Mouse (Mus musculus): Measurements from ENCODE around the gene Akap7. TPM values are rescaled to one million over a fixed set of nuclear protein-coding genes. Genes with fewer than 3 reads are reported as not detected.

Akap7 gene
- total RNA-seq, 1 experiment from 2014 or later: 86.1 TPM

DNA sequence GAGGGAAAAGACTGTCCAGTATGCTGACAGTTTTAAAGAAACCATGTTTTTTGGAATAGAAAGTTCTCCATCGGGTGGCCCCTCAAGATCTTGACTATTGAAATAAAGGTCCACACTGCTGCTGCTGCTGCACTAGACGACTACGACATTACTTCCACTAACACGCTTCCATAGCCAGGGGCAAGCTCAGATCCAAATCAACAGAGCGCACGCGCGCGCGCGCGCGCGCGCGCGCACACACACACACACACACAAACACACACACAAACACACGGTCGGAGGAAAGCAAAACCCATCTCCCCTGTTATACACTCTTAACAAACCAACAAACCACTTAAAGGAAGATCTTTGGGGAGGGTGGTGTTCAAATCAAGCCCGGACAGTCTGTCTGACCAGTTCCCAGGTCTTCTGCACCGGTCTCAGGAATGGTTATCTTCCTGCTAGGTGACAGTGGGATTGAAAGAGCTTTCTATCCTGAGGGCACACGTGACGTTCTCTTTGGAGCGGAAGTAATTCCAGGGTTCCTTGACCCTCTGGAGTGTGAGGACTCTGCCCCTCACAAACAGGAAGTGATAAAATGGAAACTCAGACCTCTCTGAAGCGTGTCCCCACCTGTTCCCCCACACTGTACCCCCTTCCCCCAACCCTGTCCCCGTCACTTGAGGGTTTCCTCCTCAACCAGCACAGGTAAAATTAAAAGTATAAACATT, 32.9 kb downstream of the Akap7 start:
- no peak for ATAC-seq (replicated peaks in 1 of 2; ENCODE audit: insufficient read depth in 1 of 2, low FRiP score in 2 of 2, low TSS enrichment in 1 of 2, low read depth in 1 of 2, poor library complexity in 2 of 2, severe bottlenecking in 2 of 2)

GRCm38 (mm10) chr10:25273731-25274130, 33.9 kb downstream of the Akap7 start:
- no peak for ATAC-seq (replicated peaks in 1 of 2; ENCODE audit: insufficient read depth in 1 of 2, low FRiP score in 2 of 2, low TSS enrichment in 1 of 2, low read depth in 1 of 2, poor library complexity in 2 of 2, severe bottlenecking in 2 of 2)

DNA sequence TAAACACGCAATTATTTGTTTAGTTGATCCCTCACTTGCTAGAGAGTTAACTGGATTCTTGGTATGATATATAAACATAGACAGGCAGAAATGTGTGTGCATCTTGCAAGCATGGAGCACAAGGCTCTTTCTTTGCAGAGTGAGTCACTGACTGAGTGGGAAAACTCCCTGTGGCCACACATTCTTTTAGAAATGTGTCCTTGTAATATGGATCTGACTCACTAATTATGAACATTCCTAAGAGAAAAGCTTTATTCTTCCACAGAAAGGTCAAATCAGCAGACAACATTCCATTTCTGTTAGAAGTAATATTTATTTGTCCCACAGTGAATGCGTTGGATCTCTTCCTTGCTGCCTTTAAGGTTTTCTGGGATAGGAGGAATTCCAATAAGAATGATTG, 35.9 kb downstream of the Akap7 start:
- ATAC-seq (replicated peaks in 1 of 2; ENCODE audit: insufficient read depth in 1 of 2, low FRiP score in 2 of 2, low TSS enrichment in 1 of 2, low read depth in 1 of 2, poor library complexity in 2 of 2, severe bottlenecking in 2 of 2): no peak

DNA sequence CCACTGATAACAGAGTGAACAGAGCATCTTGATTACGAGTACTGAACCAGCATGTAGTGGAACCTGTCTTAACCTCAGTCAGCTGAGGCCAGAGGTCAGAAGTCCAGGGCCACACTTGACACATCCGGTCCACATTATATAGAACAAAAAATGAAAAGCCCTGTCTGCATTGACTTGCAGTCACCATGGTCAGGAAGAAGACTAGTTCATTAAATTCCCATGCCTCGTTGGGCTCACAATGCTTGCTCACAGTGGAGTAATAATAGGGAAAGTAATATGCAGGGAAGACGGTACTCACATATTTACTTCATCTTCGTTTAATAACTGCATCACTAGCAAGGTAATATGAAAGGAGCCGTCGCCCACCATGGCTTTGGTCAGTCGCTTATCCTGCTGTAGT, 36.5 kb downstream of the Akap7 start:
- ATAC-seq (replicated peaks in 1 of 2; ENCODE audit: insufficient read depth in 1 of 2, low FRiP score in 2 of 2, low TSS enrichment in 1 of 2, low read depth in 1 of 2, poor library complexity in 2 of 2, severe bottlenecking in 2 of 2): no peak

DNA sequence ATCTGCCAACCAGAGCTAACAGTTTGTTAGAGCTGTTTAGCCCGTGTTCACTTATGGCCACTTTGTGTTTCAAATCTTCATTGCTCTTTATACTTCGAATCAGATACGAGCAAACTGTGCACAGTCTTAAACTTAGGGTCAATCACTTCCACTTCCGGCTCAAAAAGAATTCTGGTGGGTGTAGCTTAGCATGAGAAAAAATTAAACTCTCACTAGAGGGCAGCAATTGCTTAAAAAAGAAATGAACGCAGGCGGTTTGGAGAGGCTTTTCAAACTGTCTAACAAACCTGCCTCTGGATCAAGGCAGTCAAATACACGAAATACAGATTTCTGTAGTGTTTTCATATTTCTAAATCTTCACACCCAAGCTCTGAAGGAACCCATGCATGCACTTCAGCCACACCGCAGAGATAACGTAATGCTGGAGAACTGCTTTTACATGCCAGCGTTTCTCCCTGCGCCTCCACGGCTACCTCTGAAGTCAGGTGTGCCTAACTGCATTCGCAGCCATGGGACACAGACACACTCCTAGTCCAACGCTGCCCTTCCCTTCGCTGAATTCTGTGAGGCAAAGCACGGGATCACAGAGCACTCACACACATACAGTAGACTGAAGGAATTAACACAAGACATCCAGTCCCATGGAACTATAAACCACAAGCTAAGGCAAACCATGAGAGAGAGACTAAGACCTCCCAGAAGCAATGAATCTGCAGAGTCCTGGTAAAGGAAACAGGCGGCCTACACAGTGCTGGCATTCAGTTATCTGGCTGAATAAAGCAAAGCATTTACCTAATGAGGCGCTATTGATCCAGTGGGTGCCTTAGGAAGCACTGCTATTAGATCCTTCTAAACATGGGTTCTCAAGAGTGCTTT, 39.0 kb downstream of the Akap7 start:
- peak; percentile 75 to 85 for ATAC-seq (replicated peaks in 1 of 2; ENCODE audit: insufficient read depth in 1 of 2, low FRiP score in 2 of 2, low TSS enrichment in 1 of 2, low read depth in 1 of 2, poor library complexity in 2 of 2, severe bottlenecking in 2 of 2)

GRCm38 (mm10) chr10:25261176-25261575, 46.5 kb downstream of the Akap7 start:
- ATAC-seq (replicated peaks in 1 of 2; ENCODE audit: insufficient read depth in 1 of 2, low FRiP score in 2 of 2, low TSS enrichment in 1 of 2, low read depth in 1 of 2, poor library complexity in 2 of 2, severe bottlenecking in 2 of 2): no peak

DNA sequence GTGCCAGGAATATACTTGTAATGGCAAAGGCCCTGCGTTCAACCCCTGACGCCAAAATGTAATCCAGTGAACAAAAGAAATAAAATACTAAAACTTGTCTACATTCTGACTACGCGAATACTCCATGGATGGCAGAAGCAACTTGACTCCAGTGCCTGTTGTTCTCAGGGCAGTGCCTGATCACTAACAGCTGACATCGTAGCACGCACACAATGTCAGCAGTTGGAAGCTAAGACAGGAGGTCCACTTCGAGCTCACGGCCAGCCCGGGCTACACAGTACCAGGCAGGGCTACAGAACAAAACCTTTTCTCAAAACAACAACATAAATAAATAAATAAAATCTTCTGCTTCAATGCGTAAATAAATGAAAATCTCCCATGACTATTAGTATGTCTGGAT, 46.9 kb downstream of the Akap7 start:
- no peak for ATAC-seq (replicated peaks in 1 of 2; ENCODE audit: insufficient read depth in 1 of 2, low FRiP score in 2 of 2, low TSS enrichment in 1 of 2, low read depth in 1 of 2, poor library complexity in 2 of 2, severe bottlenecking in 2 of 2)

DNA sequence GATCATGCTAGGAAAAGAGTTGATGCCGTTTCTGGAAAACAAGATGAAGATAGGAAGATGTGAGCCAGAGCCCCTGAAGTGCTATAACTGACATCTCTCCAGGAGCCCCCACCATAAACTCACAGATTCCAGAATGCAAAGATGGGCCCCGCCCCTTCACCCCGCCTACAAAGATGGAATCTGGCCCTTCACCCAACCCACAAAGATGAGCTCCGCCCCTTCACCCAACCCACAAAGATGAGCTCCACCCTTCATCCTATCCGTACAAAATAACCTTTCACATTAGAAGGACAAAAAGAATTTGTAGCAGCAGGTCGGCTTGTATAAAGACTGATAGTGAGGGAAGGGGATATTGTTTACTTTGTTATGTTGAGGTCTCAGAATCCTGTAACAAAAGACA, 49.5 kb downstream of the Akap7 start:
- no peak for ATAC-seq (replicated peaks in 1 of 2; ENCODE audit: insufficient read depth in 1 of 2, low FRiP score in 2 of 2, low TSS enrichment in 1 of 2, low read depth in 1 of 2, poor library complexity in 2 of 2, severe bottlenecking in 2 of 2)

GRCm38 (mm10) chr10:25257466-25257865, 50.2 kb downstream of the Akap7 start:
- no peak for ATAC-seq (replicated peaks in 1 of 2; ENCODE audit: insufficient read depth in 1 of 2, low FRiP score in 2 of 2, low TSS enrichment in 1 of 2, low read depth in 1 of 2, poor library complexity in 2 of 2, severe bottlenecking in 2 of 2)

- no peak for ATAC-seq (replicated peaks in 1 of 2; ENCODE audit: insufficient read depth in 1 of 2, low FRiP score in 2 of 2, low TSS enrichment in 1 of 2, low read depth in 1 of 2, poor library complexity in 2 of 2, severe bottlenecking in 2 of 2)
These were observed 54.2 kb downstream of the Akap7 start for GRCm38 (mm10) chr10:25253474-25253873.

DNA sequence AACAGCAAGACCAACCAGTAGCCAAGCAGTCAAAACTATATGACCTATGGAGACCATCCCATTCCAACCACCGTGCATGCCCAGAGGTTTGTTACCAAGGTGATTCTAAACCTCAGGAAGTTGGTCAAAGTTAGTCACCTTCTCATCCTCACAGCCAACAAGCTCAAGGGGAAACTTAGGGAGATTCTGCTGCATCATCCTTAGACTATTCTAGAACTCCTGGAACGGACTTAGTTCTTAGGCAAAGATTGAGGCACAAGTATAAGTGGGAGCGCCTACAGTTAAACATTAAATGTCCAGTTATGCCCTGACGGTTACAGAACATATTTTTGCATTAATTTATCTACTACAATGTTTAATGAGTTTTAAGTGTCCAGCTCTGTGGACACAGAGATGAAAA, 54.7 kb downstream of the Akap7 start:
- ATAC-seq (replicated peaks in 1 of 2; ENCODE audit: insufficient read depth in 1 of 2, low FRiP score in 2 of 2, low TSS enrichment in 1 of 2, low read depth in 1 of 2, poor library complexity in 2 of 2, severe bottlenecking in 2 of 2): no peak

DNA sequence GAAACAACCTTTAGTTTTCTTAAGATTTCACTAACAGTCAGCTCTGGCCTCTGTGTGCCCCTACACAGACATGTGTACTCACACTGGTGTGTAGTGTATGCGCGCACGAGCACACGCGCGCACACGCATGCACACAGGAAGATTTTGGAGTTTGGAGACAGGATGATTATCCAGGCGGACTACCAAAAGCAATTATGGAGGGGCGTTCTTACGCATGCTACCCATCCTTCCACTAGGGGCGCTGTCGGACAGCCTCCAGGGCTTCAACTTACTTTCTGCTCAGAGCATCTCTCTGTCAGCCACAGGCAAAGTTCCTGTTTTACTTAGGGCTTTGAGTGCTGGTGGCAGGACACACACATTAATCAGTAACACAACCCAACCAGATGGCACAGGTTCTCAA, 57.6 kb downstream of the Akap7 start:
- peak; percentile 72 to 77 for ATAC-seq (replicated peaks in 1 of 2; ENCODE audit: insufficient read depth in 1 of 2, low FRiP score in 2 of 2, low TSS enrichment in 1 of 2, low read depth in 1 of 2, poor library complexity in 2 of 2, severe bottlenecking in 2 of 2)

DNA sequence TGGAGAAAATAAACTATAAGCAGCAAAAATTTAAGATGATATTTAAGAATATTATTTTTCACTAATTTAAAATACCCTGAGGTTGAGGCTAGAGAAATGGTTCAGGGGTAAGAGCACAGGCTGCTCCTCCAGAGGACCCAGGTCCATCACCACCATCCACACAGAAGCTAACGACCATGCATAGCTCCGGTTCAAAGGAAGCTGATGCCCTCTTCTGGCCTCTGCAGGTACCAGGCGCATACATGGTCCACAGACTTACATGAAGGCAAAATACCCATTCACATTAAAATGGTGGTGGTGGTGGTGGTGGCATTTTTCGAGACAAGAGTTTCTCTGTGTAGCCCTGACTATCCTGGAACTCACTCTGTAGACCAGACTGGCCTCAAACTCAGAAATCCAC, 61.5 kb downstream of the Akap7 start:
- peak; percentile 32 to 49; a peak in 1 of 4 replicates for ATAC-seq (replicated peaks in 1 of 2; ENCODE audit: insufficient read depth in 1 of 2, low FRiP score in 2 of 2, low TSS enrichment in 1 of 2, low read depth in 1 of 2, poor library complexity in 2 of 2, severe bottlenecking in 2 of 2)

DNA sequence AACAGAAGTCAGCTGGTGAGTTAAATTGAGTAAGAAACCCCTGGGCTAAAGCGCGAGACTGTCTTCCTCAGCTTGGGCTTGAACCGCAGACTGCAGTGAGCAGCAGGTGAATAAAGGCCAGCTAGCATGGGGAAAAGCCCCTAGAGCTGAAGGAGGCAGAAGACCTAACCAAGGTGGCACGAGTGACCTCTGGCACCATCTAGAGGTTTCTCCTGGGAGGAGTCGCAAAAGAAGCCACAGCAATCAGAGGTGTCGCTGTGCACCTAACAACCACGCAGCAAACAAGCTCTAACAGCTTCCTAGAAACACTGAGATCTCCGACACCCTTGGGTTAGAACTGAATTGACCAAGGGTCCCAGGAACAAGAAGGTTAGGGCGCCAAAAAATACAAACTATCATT, 68.5 kb downstream of the Akap7 start:
- ATAC-seq (replicated peaks in 1 of 2; ENCODE audit: insufficient read depth in 1 of 2, low FRiP score in 2 of 2, low TSS enrichment in 1 of 2, low read depth in 1 of 2, poor library complexity in 2 of 2, severe bottlenecking in 2 of 2): peak; percentile 73 to 86

- ATAC-seq (replicated peaks in 1 of 2; ENCODE audit: insufficient read depth in 1 of 2, low FRiP score in 2 of 2, low TSS enrichment in 1 of 2, low read depth in 1 of 2, poor library complexity in 2 of 2, severe bottlenecking in 2 of 2): no peak
These were observed 73.6 kb downstream of the Akap7 start for GRCm38 (mm10) chr10:25234080-25234479.

GRCm38 (mm10) chr10:25232700-25233099, 75.0 kb downstream of the Akap7 start:
- ATAC-seq (replicated peaks in 1 of 2; ENCODE audit: insufficient read depth in 1 of 2, low FRiP score in 2 of 2, low TSS enrichment in 1 of 2, low read depth in 1 of 2, poor library complexity in 2 of 2, severe bottlenecking in 2 of 2): no peak

GRCm38 (mm10) chr10:25231358-25231757, 76.3 kb downstream of the Akap7 start:
- ATAC-seq (replicated peaks in 1 of 2; ENCODE audit: insufficient read depth in 1 of 2, low FRiP score in 2 of 2, low TSS enrichment in 1 of 2, low read depth in 1 of 2, poor library complexity in 2 of 2, severe bottlenecking in 2 of 2): no peak

- no peak for ATAC-seq (replicated peaks in 1 of 2; ENCODE audit: insufficient read depth in 1 of 2, low FRiP score in 2 of 2, low TSS enrichment in 1 of 2, low read depth in 1 of 2, poor library complexity in 2 of 2, severe bottlenecking in 2 of 2)
These were observed 83.3 kb downstream of the Akap7 start for GRCm38 (mm10) chr10:25224371-25224770.

GRCm38 (mm10) chr10:25220754-25221153, 86.9 kb downstream of the Akap7 start:
- ATAC-seq (replicated peaks in 1 of 2; ENCODE audit: insufficient read depth in 1 of 2, low FRiP score in 2 of 2, low TSS enrichment in 1 of 2, low read depth in 1 of 2, poor library complexity in 2 of 2, severe bottlenecking in 2 of 2): no peak
